Mouse (Mus musculus): Measurements from ENCODE around the gene Trnt1.

GRCm38 (mm10) chr6:106748887-106749388, 20.0 kb upstream of the Trnt1 start, which contains the start of gene Il5ra:
- TF ChIP-seq CTCF (IDR thresholded peaks at IDR 0.05; ENCODE audit: extremely low read depth, insufficient read length, insufficient replicate concordance, low read depth, low read length) (no peak), POLR2A (IDR thresholded peaks at IDR 0.05; ENCODE audit: low read depth, low read length) (no peak)

All from small intestine, adult 2 months (tissue).